Mouse (Mus musculus) C2C12 (cell line): ENCODE results near the gene Ltb. TPM values are rescaled to one million over a fixed set of nuclear protein-coding genes. Genes with fewer than 3 reads are reported as not detected.

Experiments used
- H3K27me3 ChIP-seq: one replicate; pipeline ENCODE4 v1.6.1; 2011; ENCODE audit not compliant: control insufficient read depth, insufficient read depth, insufficient read length
- H3K36me3 ChIP-seq: one replicate; pipeline ENCODE4 v1.6.1; 2011; ENCODE audit not compliant: control insufficient read depth, insufficient read depth
- H3K4me3 ChIP-seq: one replicate; pipeline ENCODE4 v1.5.1; 2011; ENCODE audit warnings: mild to moderate bottlenecking, control low read depth; ENCODE audit not compliant: poor library complexity, insufficient read depth, severe bottlenecking
- H3K79me2 ChIP-seq: one replicate; pipeline ENCODE4 v1.6.1; 2011; ENCODE audit not compliant: control insufficient read depth, insufficient read depth
- H3K79me3 ChIP-seq: one replicate; pipeline ENCODE4 v1.6.1; 2011; ENCODE audit warnings: low read depth, control low read depth
- H3ac ChIP-seq: one replicate; pipeline ENCODE3; 2011; ENCODE audit warnings: low read depth; ENCODE audit not compliant: control insufficient read depth, insufficient read length
- CEBPB ChIP-seq: IDR thresholded peaks from one replicate; pipeline ENCODE4 v1.6.1; 2011; ENCODE audit warnings: low read depth, mild to moderate bottlenecking, control low read depth, moderate library complexity
- CTCF ChIP-seq: IDR thresholded peaks from one replicate; pipeline ENCODE4 v1.5.1; 2011; ENCODE audit not compliant: control insufficient read depth, insufficient read depth, insufficient read length
- FOSL1 ChIP-seq: IDR thresholded peaks from one replicate; pipeline ENCODE4 v1.8.0; 2011; ENCODE audit warnings: mild to moderate bottlenecking, low read length; ENCODE audit not compliant: poor library complexity, insufficient read depth, severe bottlenecking
- MAX ChIP-seq: IDR thresholded peaks from one replicate; pipeline ENCODE4 v1.6.1; 2011; ENCODE audit warnings: mild to moderate bottlenecking, control low read depth
- MYOD1 ChIP-seq: IDR thresholded peaks from one replicate; pipeline ENCODE4 v1.6.1; 2011; ENCODE audit warnings: low read depth; ENCODE audit not compliant: control insufficient read depth, insufficient read length
- MYOG ChIP-seq: IDR thresholded peaks from one replicate; pipeline ENCODE4 v1.6.1; 2011; ENCODE audit not compliant: control insufficient read depth, insufficient read length; ENCODE audit errors: extremely low read depth
- USF1 ChIP-seq: IDR thresholded peaks from one replicate; pipeline ENCODE4 v1.6.1; 2011; ENCODE audit warnings: low read depth, mild to moderate bottlenecking, control low read depth, moderate library complexity
- polyA plus RNA-seq: library from polyadenylated mRNA; unstranded; fragments of >200 nt; fragmentation: generic; extraction: Trizol; gene quantifications from one replicate; pipeline ENCODE4 v1.2.1, GENCODE M21; 2012; ENCODE audit warnings: missing spikeins

Gene Ltb
- polyA plus RNA-seq, 1 experiment = not detected

DNA sequence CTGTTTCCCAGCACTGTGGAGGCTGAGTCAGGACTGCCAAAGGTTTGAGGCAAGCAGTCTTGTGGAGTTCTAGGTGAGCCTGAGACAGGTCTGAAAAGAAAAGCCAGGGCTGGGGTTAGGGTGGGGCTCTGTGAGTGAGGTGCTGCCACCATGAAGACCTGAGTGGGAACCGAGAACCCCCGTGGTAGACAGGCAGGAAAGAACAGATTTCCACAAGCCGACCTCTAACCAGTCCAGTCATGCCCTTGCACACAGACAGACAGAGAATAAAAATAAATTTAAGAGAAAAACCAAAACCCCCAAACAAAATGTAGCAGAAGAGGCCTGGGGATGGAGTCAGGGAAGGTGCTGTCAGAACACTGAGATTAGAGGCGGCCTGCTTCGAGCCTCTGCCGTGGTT is 18.9 kb upstream of the Ltb start:
- no peak overlapping the region for H3K4me3 ChIP-seq
- no peak for TF ChIP-seq MYOD1
- TF ChIP-seq MAX = no peak
- no peak for TF ChIP-seq FOSL1
- no peak for TF ChIP-seq CTCF
- no peak for TF ChIP-seq CEBPB
- TF ChIP-seq MYOG = no peak
- TF ChIP-seq USF1 = no peak
- H3K36me3 ChIP-seq = no peaks in the 10 kb centered on the region
- no peak overlapping the region for H3ac ChIP-seq
- no peaks in the 10 kb centered on the region for H3K27me3 ChIP-seq
- H3K79me2 ChIP-seq = no peaks in the 10 kb centered on the region
- no peaks in the 10 kb centered on the region for H3K79me3 ChIP-seq

DNA sequence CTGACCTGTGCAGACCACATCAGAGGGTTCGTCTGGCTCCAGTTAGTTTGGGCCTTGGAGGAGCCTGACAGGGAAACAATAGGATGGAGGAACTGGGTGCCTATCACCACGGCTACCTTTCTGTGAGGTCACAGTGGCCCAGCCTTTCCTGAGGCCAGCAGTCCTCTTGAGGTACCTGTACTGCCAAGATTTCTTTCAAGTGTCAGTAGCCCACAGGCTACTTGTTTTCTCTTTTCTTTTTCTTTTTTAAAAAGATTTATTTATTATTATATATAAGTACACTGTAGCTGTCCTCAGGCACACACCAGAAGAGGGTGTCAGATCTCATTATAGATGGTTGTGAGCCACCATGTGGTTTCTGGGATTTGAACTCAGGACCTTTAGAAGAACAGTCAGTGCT is 18.3 kb upstream of the Ltb start, which contains the start of gene Aif1:
Gene Aif1 (minus strand): TSS at position 101 of the 400 bp plus-strand sequence.
- Histone ChIP-seq H3K79me3 (no peaks in the 10 kb centered on the region), H3K79me2 (no peaks in the 10 kb centered on the region)
- TF ChIP-seq MAX (no peak), CTCF (no peak)

DNA sequence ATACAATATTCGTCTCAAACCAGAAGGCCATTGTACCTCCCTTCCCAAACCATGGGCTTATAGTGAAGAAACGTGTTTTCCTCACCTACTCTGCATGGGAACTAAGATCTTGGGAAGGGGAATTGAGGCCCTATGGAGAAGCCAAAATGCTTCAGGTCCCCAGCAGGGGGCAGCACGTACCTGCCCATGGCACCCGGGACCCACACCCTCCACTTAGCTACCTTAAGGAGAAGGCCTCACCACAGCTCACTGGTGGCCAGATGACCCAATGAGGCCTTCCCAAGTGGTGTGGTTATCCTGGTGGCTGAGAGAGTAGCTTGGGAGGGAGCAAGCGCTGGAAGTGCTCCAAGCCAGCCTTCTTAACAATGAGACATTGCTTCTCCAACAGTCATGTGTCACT is 15.7 kb upstream of the Ltb start:
- H3K36me3 ChIP-seq = no peaks in the 10 kb centered on the region
- H3ac ChIP-seq = no peak overlapping the region
- TF ChIP-seq CTCF (peak; percentile 80), MAX (no peak)
- H3K27me3 ChIP-seq = no peaks in the 10 kb centered on the region
- no peaks in the 10 kb centered on the region for H3K79me2 ChIP-seq
- no peaks in the 10 kb centered on the region for H3K79me3 ChIP-seq
- H3K4me3 ChIP-seq = no peak overlapping the region

More for the DNA sequence above, 18.3 kb upstream of the Ltb start, which contains the start of gene Aif1:
- Histone ChIP-seq H3K36me3 (no peaks in the 10 kb centered on the region), H3K4me3 (no peak within 1 kb of the TSS), H3ac (no peak within 1 kb of the TSS), H3K27me3 (no peaks in the 10 kb centered on the region)

DNA sequence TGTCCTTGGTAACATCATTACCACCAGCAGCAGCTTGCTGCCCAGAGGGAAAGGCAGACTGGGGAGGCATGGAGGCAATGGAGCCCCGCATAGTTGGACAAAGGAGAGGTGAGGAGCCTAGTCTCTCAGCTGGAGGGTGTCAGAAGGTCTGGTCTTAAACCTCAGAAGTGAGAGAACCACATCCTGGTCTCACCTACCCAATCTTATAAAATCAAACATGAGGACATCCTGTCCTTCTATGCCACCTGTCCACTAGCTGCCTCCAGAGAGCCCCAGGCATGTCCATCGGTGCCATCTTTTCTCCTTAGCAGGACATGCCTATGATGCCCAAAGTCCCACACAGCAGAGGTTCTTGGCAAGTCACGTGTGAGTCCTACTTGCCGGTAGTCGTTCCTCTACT is 14.1 kb upstream of the Ltb start:
- H3K4me3 ChIP-seq = no peak overlapping the region
- H3ac ChIP-seq = no peak overlapping the region
- TF ChIP-seq CTCF (no peak), MYOG (no peak), FOSL1 (no peak), CEBPB (no peak), MAX (no peak), USF1 (no peak), MYOD1 (no peak)
- no peaks in the 10 kb centered on the region for H3K36me3 ChIP-seq
- no peaks in the 10 kb centered on the region for H3K79me2 ChIP-seq
- H3K27me3 ChIP-seq = no peaks in the 10 kb centered on the region
- H3K79me3 ChIP-seq = no peaks in the 10 kb centered on the region

DNA sequence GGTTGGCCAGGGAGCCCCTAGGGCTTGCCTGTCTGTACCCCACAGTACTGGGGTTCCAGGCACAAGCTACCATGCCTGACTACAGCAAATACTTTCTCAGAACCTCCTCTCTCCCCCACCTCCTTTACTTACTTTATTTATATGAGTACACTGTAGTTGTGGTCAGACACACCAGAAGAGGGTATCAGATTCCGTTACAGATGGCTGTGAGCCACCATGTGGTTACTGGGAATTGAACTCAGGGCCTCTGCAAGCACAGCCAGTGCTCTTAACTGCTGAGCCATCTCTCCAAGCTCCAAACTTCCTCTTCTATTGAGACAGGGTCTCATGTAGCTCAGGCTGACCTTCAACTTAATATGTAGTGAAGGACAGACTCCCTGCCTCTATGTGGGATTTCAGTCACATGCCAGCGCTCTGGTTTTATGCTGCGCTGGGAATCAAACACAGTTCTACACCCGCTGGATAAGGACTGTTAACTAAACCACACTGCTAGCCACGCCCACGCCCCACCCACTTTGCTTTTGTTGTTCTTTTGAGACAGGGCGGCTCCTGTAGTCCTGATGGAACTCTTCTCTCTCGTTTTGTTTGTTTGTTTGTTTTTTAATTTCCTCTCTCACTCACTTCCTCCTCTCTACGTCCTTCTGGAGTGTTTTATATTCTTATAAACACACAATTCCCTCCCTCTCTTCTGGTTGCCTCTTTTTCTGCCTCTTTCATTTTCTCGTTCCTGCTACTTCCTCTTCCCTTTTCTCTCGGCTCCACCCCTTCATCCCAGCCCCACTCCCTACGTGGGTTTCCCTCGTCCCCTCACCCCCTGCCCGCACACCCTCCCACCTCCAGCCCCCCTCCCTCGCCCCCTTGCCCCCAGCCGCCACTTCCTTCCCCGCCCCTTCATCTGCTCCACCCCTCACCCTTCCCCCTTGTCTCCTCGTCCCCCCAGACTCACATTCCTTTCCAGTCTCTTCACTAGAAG is 8.3 kb upstream of the Ltb start:
- Histone ChIP-seq H3K79me3 (no peaks in the 10 kb centered on the region), H3K4me3 (peak overlapping the region; percentile 21), H3K36me3 (no peaks in the 10 kb centered on the region), H3ac (no peak overlapping the region), H3K27me3 (no peaks in the 10 kb centered on the region), H3K79me2 (no peaks in the 10 kb centered on the region)
- TF ChIP-seq CEBPB (no peak), CTCF (no peak), MAX (no peak), USF1 (no peak), FOSL1 (no peak)

DNA sequence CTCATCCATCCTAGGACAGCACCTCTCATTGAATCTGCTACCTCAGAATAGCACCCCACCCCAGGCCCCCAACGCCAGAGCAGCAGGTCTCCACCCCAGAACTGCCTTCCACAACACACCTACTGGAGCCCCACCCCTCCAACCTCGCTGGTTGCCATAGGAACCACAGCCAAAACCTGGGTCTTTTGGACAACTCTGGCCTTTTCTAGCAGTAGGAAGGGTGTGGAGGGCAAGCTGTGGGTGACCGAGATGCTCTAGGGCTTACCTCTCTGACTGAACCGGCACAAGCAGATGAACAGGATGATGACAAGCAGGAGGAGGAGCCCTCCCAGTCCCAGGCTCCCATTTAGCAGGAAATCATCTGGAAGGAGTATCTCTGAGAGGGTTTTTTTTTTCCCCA is 7.6 kb upstream of the Ltb start:
- Histone ChIP-seq H3K79me2 (no peaks in the 10 kb centered on the region), H3ac (peak overlapping the region; percentile 15), H3K36me3 (no peaks in the 10 kb centered on the region), H3K4me3 (peak overlapping the region; percentile 21), H3K27me3 (no peaks in the 10 kb centered on the region), H3K79me3 (no peaks in the 10 kb centered on the region)
- no peak for TF ChIP-seq CTCF
- no peak for TF ChIP-seq FOSL1
- no peak for TF ChIP-seq MYOD1
- no peak for TF ChIP-seq MAX
- TF ChIP-seq CEBPB = no peak
- no peak for TF ChIP-seq USF1
- TF ChIP-seq MYOG = no peak
